ENCODE assay signal across 15 mouse cellular contexts in genomic region chr9:120958051-120958450, GRCm38 (mm10). TPM values are rescaled to one million over a fixed set of nuclear protein-coding genes. Genes with fewer than 3 reads are reported as not detected.
DNase-seq lines count a peak whose midpoint lies in the region; ATAC-seq and TF ChIP-seq lines count a peak whose summit lies in the region.
"Had no signal": no experiment of that assay in that cellular context is flagged by ENCODE, and none has a peak within 500 bp of the region (broad histone marks: within the 10 kb centered on the region; RNA-seq: fewer than 3 reads in every experiment).

No protein-coding gene starts in this region.

- H3K9me3 ChIP-seq in heart, embryonic 13.5 days: no peaks in the 10 kb centered on the region
- no peaks in the 10 kb centered on the region for H3K9me3 ChIP-seq in heart, embryonic 12.5 days (replicated peaks)
- H3K9me3 ChIP-seq: embryonic facial prominence, embryonic 12.5 days; forebrain, embryonic 12.5 days; hindbrain, embryonic 15.5 days had no signal

- H3K79me2 ChIP-seq in C2C12 (ENCODE audit: control insufficient read depth, insufficient read depth): peaks cover 56% of the 10 kb centered on the region

- 83% methylated on average over 5 of the region's 5 CpGs for WGBS in heart, embryonic 13.5 days
- WGBS in heart, embryonic 12.5 days: 92% methylated on average over 5 of the region's 5 CpGs
- WGBS in cerebellum, adult 2 months: 78% methylated on average over 5 of the region's 5 CpGs

- peaks cover 100% of the 10 kb centered on the region for H3K36me3 ChIP-seq in heart, embryonic 13.5 days
- peaks cover 98% of the 10 kb centered on the region for H3K36me3 ChIP-seq in heart, embryonic 12.5 days
- peaks cover 96% of the 10 kb centered on the region for H3K36me3 ChIP-seq in C2C12 (ENCODE audit: control insufficient read depth, insufficient read depth)

- peaks cover 24% of the 10 kb centered on the region for H3K79me3 ChIP-seq in C2C12 (ENCODE audit: low read depth)

- H3K27ac ChIP-seq in heart, embryonic 13.5 days (replicated peaks): peak overlapping the region; percentile 55; the same call in 1 of the 2 replicates
- no peak overlapping the region for H3K27ac ChIP-seq in heart, embryonic 12.5 days (ENCODE audit: poor library complexity, severe bottlenecking)
- peak overlapping the region; percentile 37 for H3K27ac ChIP-seq in layer of hippocampus, adult 2 months
- H3K27ac ChIP-seq in cerebellum, adult 2 months (ENCODE audit: insufficient read depth, low read length): no peak overlapping the region
- H3K27ac ChIP-seq: embryonic facial prominence, embryonic 12.5 days; forebrain, embryonic 12.5 days; heart, adult 2 months; hindbrain, embryonic 15.5 days had no signal

- no peak overlapping the region for H3K4me3 ChIP-seq in heart, embryonic 13.5 days
- no peak overlapping the region for H3K4me3 ChIP-seq in heart, embryonic 12.5 days
- H3K4me3 ChIP-seq in layer of hippocampus, adult 2 months: no peak overlapping the region
- no peak overlapping the region for H3K4me3 ChIP-seq in C2C12 (ENCODE audit: insufficient read depth, poor library complexity, severe bottlenecking)
- H3K4me3 ChIP-seq in cerebellum, adult 2 months (replicated peaks; ENCODE audit: insufficient read depth, low read depth, low read length): no peak overlapping the region
- H3K4me3 ChIP-seq: embryonic facial prominence, embryonic 12.5 days; forebrain, embryonic 12.5 days; heart, adult 2 months; hindbrain, embryonic 15.5 days had no signal

- TF ChIP-seq POLR2A in cerebellum, adult 2 months (IDR thresholded peaks at IDR 0.05; ENCODE audit: borderline replicate concordance, insufficient read depth, low read length): no peak

- H3K4me1 ChIP-seq in heart, embryonic 13.5 days: peaks cover 61% of the 10 kb centered on the region
- peaks cover 53% of the 10 kb centered on the region for H3K4me1 ChIP-seq in heart, embryonic 12.5 days (replicated peaks)
- peaks cover 7% of the 10 kb centered on the region for H3K4me1 ChIP-seq in cerebellum, adult 2 months (ENCODE audit: control insufficient read depth, insufficient read depth, low read length)
- H3K4me1 ChIP-seq: embryonic facial prominence, embryonic 12.5 days; forebrain, embryonic 12.5 days had no signal

- H3ac ChIP-seq in C2C12 (ENCODE audit: control insufficient read depth, insufficient read length, low read depth): no peak overlapping the region

- H3K27me3 ChIP-seq in heart, embryonic 13.5 days (replicated peaks): no peaks in the 10 kb centered on the region
- no peaks in the 10 kb centered on the region for H3K27me3 ChIP-seq in heart, embryonic 12.5 days (replicated peaks)
- no peaks in the 10 kb centered on the region for H3K27me3 ChIP-seq in C2C12 (ENCODE audit: control insufficient read depth, insufficient read depth, insufficient read length)
- no peaks in the 10 kb centered on the region for H3K27me3 ChIP-seq in cerebellum, adult 2 months (ENCODE audit: control insufficient read depth, insufficient read depth, low read length)
- H3K27me3 ChIP-seq: embryonic facial prominence, embryonic 12.5 days; forebrain, embryonic 12.5 days; hindbrain, embryonic 15.5 days had no signal

- H3K4me2 ChIP-seq in heart, embryonic 13.5 days: no peak overlapping the region
- H3K4me2 ChIP-seq in heart, embryonic 12.5 days: no peak overlapping the region
- H3K4me2 ChIP-seq: embryonic facial prominence, embryonic 12.5 days; forebrain, embryonic 12.5 days; hindbrain, embryonic 15.5 days had no signal

- H3K9ac ChIP-seq in heart, embryonic 13.5 days: no peak overlapping the region
- no peak overlapping the region for H3K9ac ChIP-seq in heart, embryonic 12.5 days
- H3K9ac ChIP-seq: embryonic facial prominence, embryonic 12.5 days; forebrain, embryonic 12.5 days; forebrain, postnatal 0 days; hindbrain, embryonic 15.5 days had no signal

- ATAC-seq in heart, embryonic 13.5 days (ENCODE audit: extremely low read depth, insufficient number of reproducible peaks, low FRiP score, low TSS enrichment): no peak
- ATAC-seq in heart, embryonic 12.5 days (ENCODE audit: insufficient number of reproducible peaks, low FRiP score): no peak
- ATAC-seq in megakaryocyte, adult 5-6 weeks (ENCODE audit: poor library complexity, severe bottlenecking): no peak
- ATAC-seq: forebrain, postnatal 0 days had no signal

- DNase-seq in layer of hippocampus, adult 2 months (ENCODE audit: low spot score in 2 of 2): no peak
- DNase-seq in layer of hippocampus, adult 18-20 months (ENCODE audit: low spot score in 2 of 2): no peak
- DNase-seq in cerebellum, adult 2 months: no peak
- DNase-seq: cerebellum, adult 11 months; forebrain, postnatal 0 days; gastrocnemius, postnatal 14 days; kidney, adult 11 months had no signal

- TF ChIP-seq CTCF in layer of hippocampus, adult 2 months (conservative IDR thresholded peaks at IDR 0.05): no peak
- TF ChIP-seq CTCF in C2C12 (IDR thresholded peaks at IDR 0.05; ENCODE audit: control insufficient read depth, insufficient read depth, insufficient read length): no peak
- TF ChIP-seq CTCF in cerebellum, adult 2 months (IDR thresholded peaks at IDR 0.05; ENCODE audit: borderline replicate concordance, insufficient read depth, low read depth, low read length): no peak

TF ChIP-seq in C2C12, 6 proteins besides CTCF, POLR2A, EP300 and RAD21:
- no peak for TF ChIP-seq USF1 (IDR thresholded peaks at IDR 0.05; ENCODE audit: low read depth)
- no peak for TF ChIP-seq CEBPB (IDR thresholded peaks at IDR 0.05; ENCODE audit: low read depth)
- TF ChIP-seq FOSL1 (IDR thresholded peaks at IDR 0.05; ENCODE audit: insufficient read depth, low read length, poor library complexity, severe bottlenecking): peak; percentile 8
- no peak for TF ChIP-seq MYOG (IDR thresholded peaks at IDR 0.05; ENCODE audit: control insufficient read depth, extremely low read depth, insufficient read length)
- no peak for TF ChIP-seq MAX (IDR thresholded peaks at IDR 0.05)
- TF ChIP-seq MYOD1 (IDR thresholded peaks at IDR 0.05; ENCODE audit: control insufficient read depth, insufficient read length, low read depth): no peak

RNA-seq across cellular contexts. Expression of gene Ctnnb1, which starts 29.0 kb away (rescaled TPM):
- polyA plus RNA-seq in heart, embryonic 13.5 days (2015; fragmentation: Nextera tagmentation; extraction: Ambion mirVana): 317 and 335 TPM in 2 replicates
- polyA plus RNA-seq in heart, embryonic 12.5 days (2016; fragmentation: Nextera tagmentation; extraction: Ambion mirVana): 397 and 414 TPM in 2 replicates
- total RNA-seq in layer of hippocampus, adult 2 months (2021): 100 to 1,000 TPM; 513 to 546 TPM
- 100 to 1,000 TPM; 485 to 511 TPM for total RNA-seq in layer of hippocampus, adult 18-20 months (2021)
- polyA plus RNA-seq in C2C12 (2012; fragmentation: generic; extraction: Trizol): 396 TPM
- 222 and 255 TPM in 2 replicates for polyA plus RNA-seq in cerebellum, adult 2 months (2012; rRNA removed)
- total RNA-seq in megakaryocyte, adult 5-6 weeks (2015): 272 and 305 TPM in 2 replicates
- total RNA-seq in megakaryocyte, adult 5-6 weeks (2017): 360 and 393 TPM in 2 replicates

Comparison
In these comparisons a context has a peak if more than half of its experiments do, and no peak if none do; other contexts are left out.
1. H3K27ac ChIP-seq: peak in heart, embryonic 13.5 days (single experiment) and layer of hippocampus, adult 2 months (single experiment); none in heart, embryonic 12.5 days (single experiment) and cerebellum, adult 2 months (single experiment).